Mouse (Mus musculus) neutrophil, adult 65 days (primary cell): Measurements from ENCODE around the gene Sfi1. TPM values are rescaled to one million over a fixed set of nuclear protein-coding genes. Genes with fewer than 3 reads are reported as not detected.

ENCODE experiments used
- total RNA-seq: library from RNA; stranded (reverse); gene quantifications from 2 replicates; pipeline ENCODE4 v1.2.4, GENCODE M21; 2023

The Sfi1 gene
- total RNA-seq = 38.0 and 69.8 TPM in 2 replicates

DNA sequence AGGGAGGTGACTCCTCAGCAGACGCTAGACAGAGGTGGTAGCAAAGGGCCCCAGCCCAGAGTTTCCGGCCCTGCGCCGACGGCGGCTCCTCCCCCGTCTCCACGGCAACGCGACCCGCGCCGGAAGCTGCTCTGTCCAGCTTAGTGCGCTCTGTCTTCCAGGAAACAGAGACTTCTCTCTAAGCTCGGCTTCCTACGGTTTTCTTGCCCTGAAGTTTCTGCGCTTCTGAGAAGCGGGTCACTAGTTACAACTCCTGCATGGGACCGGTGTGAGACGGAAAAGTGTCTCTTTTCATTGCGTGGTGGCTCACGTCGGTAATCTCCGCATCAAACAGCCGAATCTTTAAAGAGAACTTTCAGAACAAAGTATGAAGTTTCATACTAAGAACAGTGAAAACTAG lies at the start of gene Sfi1:
Sfi1 (minus strand) TSS at position 101 of the 400 bp plus-strand sequence.

DNA sequence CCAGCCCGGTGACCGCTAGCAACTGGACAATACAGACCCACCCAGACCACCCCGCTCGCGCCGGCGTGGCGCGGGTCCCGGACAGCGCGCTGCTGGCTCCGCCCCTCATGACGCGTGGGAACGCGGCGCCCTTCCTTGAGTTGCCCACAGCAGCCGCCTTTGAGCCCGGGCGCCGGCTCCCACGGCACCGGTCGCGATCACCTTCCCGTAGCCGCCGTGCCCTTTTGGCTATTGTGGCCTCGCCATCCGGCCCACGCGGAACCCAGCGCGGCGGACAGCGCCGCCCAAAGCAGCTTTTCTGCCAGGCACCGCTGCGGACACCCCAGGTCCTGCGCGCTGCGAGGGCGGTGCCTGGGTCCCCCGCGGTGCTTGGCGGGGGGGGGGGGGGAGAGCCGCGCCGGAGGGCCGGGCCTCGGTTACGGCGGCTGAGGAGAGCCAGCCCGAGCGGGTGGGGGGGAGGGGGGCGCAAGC lies 9.0 kb upstream of the Sfi1 start, which contains the start of gene Eif4enif1:
Eif4enif1 (plus strand) TSS at position 162 of the 471 bp plus-strand sequence.

Other genes with a start within 250 kb of the Sfi1 start
- gene Eif4enif1, start 8.9 kb upstream of the Sfi1 start, total RNA-seq = 69.7 and 82.5 TPM in 2 replicates
- gene Drg1, start 73.0 kb upstream of the Sfi1 start, total RNA-seq = 30.1 and 38.4 TPM in 2 replicates
- 34.1 and 40.9 TPM in 2 replicates for gene Patz1, start 95.4 kb upstream of the Sfi1 start, total RNA-seq
- gene Pik3ip1, start 136.9 kb upstream of the Sfi1 start, total RNA-seq = 12.8 and 17.3 TPM in 2 replicates
- gene Limk2, start 215.7 kb upstream of the Sfi1 start, total RNA-seq = 50.4 and 59.0 TPM in 2 replicates